Mouse (Mus musculus): Measurements from ENCODE around the gene Nkx3-2. TPM values are rescaled to one million over a fixed set of nuclear protein-coding genes. Genes with fewer than 3 reads are reported as not detected.

Nkx3-2 gene
- total RNA-seq, 2 experiments from 2014 or later, result not detected

- intact Hi-C loops (cut with DNase I), result no loop called here
- no peak for DNase-seq
Measured at GRCm38 (mm10) chr5:41725573-41725972, 38.7 kb downstream of the Nkx3-2 start.

Other genes starting within 250 kb of the Nkx3-2 start
- 10 to 100 TPM; 88.5 to 91.7 TPM for gene Rab28, start 56.3 kb downstream of the Nkx3-2 start, total RNA-seq (2021)
- gene Bod1l, start 79.8 kb upstream of the Nkx3-2 start, total RNA-seq (2021), result 10 to 100 TPM; 19.2 to 19.6 TPM

Measured in heart, postnatal 36 days (tissue).